Mouse (Mus musculus) limb, embryonic 15.5 days (tissue): ENCODE results near the gene Ranbp1. TPM values are rescaled to one million over a fixed set of nuclear protein-coding genes. Genes with fewer than 3 reads are reported as not detected.
"Not testable (repeated sequence)": the region's sequence is repeated elsewhere in the genome, so short reads cannot be mapped to it uniquely, and the experiment has no call there.

Source experiments
- ATAC-seq: fragments of 200-750 bp; cut with Nextera tagmentation; 2 replicates; pipeline ENCODE4 v1.8.0; 2017; ENCODE audit warnings: low read depth, moderate TSS enrichment; ENCODE audit not compliant: insufficient number of reproducible peaks, low FRiP score, low TSS enrichment
- H3K27ac ChIP-seq: fragments of 300-500 bp; sonication (generic); 2 replicates; pipeline ENCODE4 v1.5.1; 2015; ENCODE audit warnings: moderate library complexity, mild to moderate bottlenecking, inconsistent platforms
- H3K27me3 ChIP-seq: fragments of 300-500 bp; sonication (generic); 2 replicates; pipeline ENCODE4 v1.6.1; 2015; ENCODE audit warnings: inconsistent platforms
- H3K36me3 ChIP-seq: fragments of 300-500 bp; sonication (generic); 2 replicates; pipeline ENCODE4 v1.6.1; 2015; ENCODE audit warnings: inconsistent platforms
- H3K4me1 ChIP-seq: fragments of 300-500 bp; sonication (generic); 2 replicates; pipeline ENCODE4 v1.6.1; 2015; ENCODE audit warnings: inconsistent platforms
- H3K4me2 ChIP-seq: fragments of 300-500 bp; sonication (generic); 2 replicates; pipeline ENCODE4 v1.6.1; 2015; ENCODE audit warnings: mild to moderate bottlenecking, inconsistent platforms
- H3K4me3 ChIP-seq: fragments of 300-500 bp; sonication (generic); 2 replicates; pipeline ENCODE4 v1.5.1; 2015; ENCODE audit warnings: mild to moderate bottlenecking, inconsistent platforms
- H3K9ac ChIP-seq: fragments of 300-500 bp; sonication (generic); 2 replicates; pipeline ENCODE4 v1.6.1; 2015; ENCODE audit warnings: inconsistent platforms
- H3K9me3 ChIP-seq: fragments of 300-500 bp; sonication (generic); 2 replicates; pipeline ENCODE4 v1.6.1; 2016; ENCODE audit warnings: inconsistent platforms
- WGBS: fragments of 180-500 bp; shearing (Covaris S2); methylation state at CpG from one replicate; pipeline ENCODE4 v1.1.7; 2015; 5-methylcytosine and 5-hydroxymethylcytosine counted together
- polyA plus RNA-seq: library from polyadenylated mRNA; unstranded; fragments of >200 nt; fragmentation: Nextera tagmentation; extraction: Ambion mirVana; gene quantifications from 2 replicates; pipeline ENCODE4 v1.2.1, GENCODE M21; 2015

Gene Ranbp1
- 431 and 446 TPM in 2 replicates for polyA plus RNA-seq

GRCm38 (mm10) chr16:18248433-18249363 is at the start of gene Ranbp1, which contains the start of gene Trmt2a:
Gene Ranbp1, minus strand, starts transcription at chr16:18248732.
Gene Trmt2a, plus strand, starts transcription at chr16:18248679.
- Histone ChIP-seq H3K27ac (peak within 1 kb of the TSS; percentile 96), H3K4me1 (peaks cover 38% of the 10 kb centered on the region), H3K9me3 (no peaks in the 10 kb centered on the region), H3K9ac (peak within 1 kb of the TSS; percentile 88), H3K36me3 (peaks cover 64% of the 10 kb centered on the region), H3K4me3 (peak within 1 kb of the TSS; percentile 98), H3K27me3 (no peaks in the 10 kb centered on the region), H3K4me2 (peak within 1 kb of the TSS; percentile 70)
- WGBS = under 1% methylated on average over 99 of the region's 102 CpGs
- ATAC-seq = peak; percentile 92

DNA sequence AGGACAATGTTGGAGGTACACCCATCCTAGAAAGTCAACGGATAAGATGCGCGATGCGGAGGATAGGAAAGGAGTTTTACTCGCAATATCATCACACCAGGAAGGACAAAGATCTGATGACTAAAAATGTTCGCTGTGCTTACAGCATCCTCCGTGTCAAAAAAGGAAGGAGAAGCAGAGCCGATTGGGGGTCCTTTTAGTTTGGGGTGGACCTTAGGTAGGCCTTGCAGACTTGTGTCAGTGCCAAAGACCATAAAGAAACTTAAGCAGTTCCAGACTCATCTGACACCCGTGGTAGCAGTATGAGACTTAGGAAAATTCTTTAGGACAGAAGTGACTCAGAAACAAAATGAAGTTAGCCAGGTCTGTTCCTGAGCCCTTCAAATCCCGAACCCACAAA is 41.1 kb upstream of the Ranbp1 start:
- H3K27ac ChIP-seq = peak overlapping the region; percentile 82
- 1% methylated on average over 10 of the region's 10 CpGs for WGBS
- H3K27me3 ChIP-seq, H3K9ac ChIP-seq, ATAC-seq, H3K9me3 ChIP-seq: not testable (repeated sequence)
- H3K4me1 ChIP-seq = peaks cover 25% of the 10 kb centered on the region
- H3K4me3 ChIP-seq = peak overlapping the region; percentile 83
- H3K36me3 ChIP-seq = peaks cover 10% of the 10 kb centered on the region
- H3K4me2 ChIP-seq = peak overlapping the region; percentile 32

DNA sequence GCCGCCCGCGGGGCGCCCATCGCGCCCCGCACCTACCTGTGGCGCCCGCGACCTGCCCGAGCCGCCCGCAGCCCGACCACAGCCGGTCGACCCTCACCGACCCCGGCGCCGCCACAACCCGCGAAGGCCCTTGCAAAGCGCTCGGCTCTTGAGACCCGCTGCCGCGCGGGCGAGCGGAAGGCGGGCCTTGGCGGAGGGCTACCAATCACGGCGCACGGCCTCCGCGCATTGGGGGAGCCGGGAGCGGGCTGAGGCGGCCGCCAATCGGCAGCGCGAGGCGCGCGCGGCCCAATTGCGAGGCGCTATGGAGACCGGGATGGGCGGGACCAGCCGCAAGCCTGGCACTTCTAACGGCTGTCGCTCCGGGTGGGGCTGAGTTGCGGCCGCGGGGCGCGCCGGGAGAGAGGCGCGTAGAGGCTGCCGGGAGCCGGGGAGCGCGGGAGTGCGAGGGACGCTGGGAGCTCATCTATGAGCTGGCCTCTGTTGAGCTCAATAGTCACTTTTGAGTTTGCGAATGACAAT is 40.6 kb upstream of the Ranbp1 start, which contains the start of gene Dgcr8:
Dgcr8 (minus strand) TSS at position 180 of the 522 bp plus-strand sequence.
- peak within 1 kb of the TSS; percentile 95 for H3K9ac ChIP-seq
- H3K27ac ChIP-seq = peak within 1 kb of the TSS; percentile 94
- WGBS = under 1% methylated on average over 70 of the region's 71 CpGs
- no peaks in the 10 kb centered on the region for H3K27me3 ChIP-seq
- H3K4me2 ChIP-seq = peak within 1 kb of the TSS; percentile 78
- ATAC-seq = peak; percentile 99
- H3K9me3 ChIP-seq = no peaks in the 10 kb centered on the region
- H3K4me3 ChIP-seq = peak within 1 kb of the TSS; percentile 83
- H3K4me1 ChIP-seq = peaks cover 25% of the 10 kb centered on the region
- H3K36me3 ChIP-seq = peaks cover 14% of the 10 kb centered on the region

DNA sequence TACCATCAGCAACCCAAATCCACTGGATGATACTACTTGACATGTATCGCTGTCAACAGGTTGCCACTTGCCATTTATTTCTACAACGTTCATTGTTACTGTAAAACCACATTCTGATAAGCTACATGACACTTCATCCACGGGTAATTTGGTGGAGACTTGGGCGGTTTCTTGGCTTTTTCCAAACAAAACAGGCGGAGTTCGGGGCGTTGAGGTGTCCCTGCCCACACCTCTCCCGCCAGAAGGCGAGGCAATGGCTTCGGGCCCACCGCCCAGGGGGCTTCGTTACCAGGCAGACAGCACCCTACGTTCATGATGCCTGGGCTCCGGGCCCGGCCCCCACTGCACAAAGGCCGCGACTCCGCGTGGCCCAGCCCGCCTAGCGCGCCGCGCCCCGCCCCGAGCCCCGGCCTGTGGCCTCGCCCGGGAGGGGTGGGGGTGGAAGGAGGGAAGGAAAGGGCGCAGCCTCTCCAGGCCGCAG is 40.1 kb upstream of the Ranbp1 start:
- Histone ChIP-seq H3K27me3 (no peaks in the 10 kb centered on the region), H3K9me3 (no peaks in the 10 kb centered on the region), H3K4me1 (peaks cover 25% of the 10 kb centered on the region), H3K4me3 (peak overlapping the region; percentile 83), H3K27ac (peak overlapping the region; percentile 94), H3K9ac (peak overlapping the region; percentile 95), H3K36me3 (peaks cover 19% of the 10 kb centered on the region), H3K4me2 (peak overlapping the region; percentile 78)
- ATAC-seq = peak; percentile 84
- 2% methylated on average over 30 of the region's 31 CpGs for WGBS

DNA sequence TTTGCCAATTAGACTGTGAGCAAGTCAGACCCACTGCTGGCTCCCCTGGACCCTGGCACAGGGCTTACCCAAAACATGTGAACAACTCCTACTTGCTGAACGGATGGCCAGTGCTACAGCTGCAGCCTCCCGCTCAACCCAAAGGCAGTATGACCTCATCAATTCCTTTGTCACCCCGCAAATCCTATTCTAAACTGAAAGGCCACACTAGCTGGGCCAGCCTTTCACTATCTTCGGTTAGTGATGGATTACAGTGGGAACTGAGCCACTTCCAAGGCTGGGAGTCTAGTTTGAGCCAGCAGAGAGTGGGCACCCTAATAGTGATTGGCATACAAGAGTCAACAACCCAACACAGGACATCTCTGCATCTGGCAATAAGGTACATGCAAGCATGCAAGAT is 39.6 kb upstream of the Ranbp1 start:
- peak overlapping the region; percentile 83 for H3K4me3 ChIP-seq
- peaks cover 24% of the 10 kb centered on the region for H3K36me3 ChIP-seq
- no peaks in the 10 kb centered on the region for H3K9me3 ChIP-seq
- H3K9ac ChIP-seq = peak overlapping the region; percentile 95
- peak overlapping the region; percentile 78 for H3K4me2 ChIP-seq
- H3K27ac ChIP-seq = peak overlapping the region; percentile 94
- 0% methylated on average over 4 of the region's 4 CpGs for WGBS
- no peak for ATAC-seq
- peaks cover 25% of the 10 kb centered on the region for H3K4me1 ChIP-seq
- H3K27me3 ChIP-seq = no peaks in the 10 kb centered on the region

GRCm38 (mm10) chr16:18275166-18275565 is 26.6 kb upstream of the Ranbp1 start:
- H3K4me1 ChIP-seq = no peaks in the 10 kb centered on the region
- H3K36me3 ChIP-seq = peaks cover 91% of the 10 kb centered on the region
- no peak for ATAC-seq
- H3K27me3 ChIP-seq = no peaks in the 10 kb centered on the region
- no peak overlapping the region for H3K9ac ChIP-seq
- 77% methylated on average over 2 of the region's 2 CpGs for whole genome bisulfite sequencing
- no peaks in the 10 kb centered on the region for H3K9me3 ChIP-seq
- H3K27ac ChIP-seq = no peak overlapping the region
- no peak overlapping the region for H3K4me3 ChIP-seq
- no peak overlapping the region for H3K4me2 ChIP-seq

DNA sequence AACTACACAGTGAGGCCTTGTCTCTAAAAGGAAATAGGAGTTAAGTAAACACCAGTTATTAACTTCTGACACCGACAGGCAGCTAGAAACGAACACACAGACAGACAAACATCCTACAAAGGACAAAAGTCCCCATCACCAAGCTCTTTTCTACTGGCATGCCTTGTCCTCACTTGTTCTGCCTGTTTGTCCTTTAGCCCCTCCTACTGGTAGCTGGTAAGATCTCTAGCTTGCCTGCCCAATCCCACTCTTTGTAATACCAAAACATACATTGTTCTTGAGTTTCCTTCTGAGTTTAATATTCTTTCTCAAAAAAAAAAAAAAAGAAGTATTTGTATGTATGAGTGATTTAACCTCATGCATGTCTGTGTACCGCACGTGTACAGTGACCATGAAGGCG is 19.6 kb upstream of the Ranbp1 start:
- no peak for ATAC-seq
- 91% methylated on average over 5 of the region's 5 CpGs for WGBS
- H3K36me3 ChIP-seq = peaks cover 84% of the 10 kb centered on the region
- no peak overlapping the region for H3K4me2 ChIP-seq
- H3K27me3 ChIP-seq = no peaks in the 10 kb centered on the region
- H3K4me3 ChIP-seq = no peak overlapping the region
- no peak overlapping the region for H3K9ac ChIP-seq
- no peaks in the 10 kb centered on the region for H3K4me1 ChIP-seq
- no peak overlapping the region for H3K27ac ChIP-seq
- H3K9me3 ChIP-seq = no peaks in the 10 kb centered on the region

DNA sequence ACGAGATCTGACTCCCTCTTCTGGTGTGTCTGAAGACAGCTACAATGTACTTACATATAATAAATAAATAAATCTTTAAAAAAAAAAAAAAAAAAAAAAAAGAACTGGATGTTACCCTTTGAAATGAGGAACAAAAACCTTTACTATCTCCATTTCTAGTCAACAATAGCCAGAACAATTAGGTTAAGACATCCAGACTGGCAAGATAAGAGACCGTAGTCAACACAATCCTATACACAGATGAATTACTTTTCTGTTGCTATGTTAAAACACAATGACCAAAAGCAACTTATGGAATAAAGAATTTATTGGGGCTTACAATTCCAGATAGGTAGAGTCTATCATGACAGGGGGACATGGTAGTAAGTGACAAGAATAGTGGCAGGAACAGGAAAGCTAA is 16.5 kb upstream of the Ranbp1 start:
- 78% methylated on average over 2 of the region's 2 CpGs for WGBS
- no peak overlapping the region for H3K4me3 ChIP-seq
- H3K27ac ChIP-seq = no peak overlapping the region
- H3K9ac ChIP-seq = no peak overlapping the region
- peaks cover 80% of the 10 kb centered on the region for H3K36me3 ChIP-seq
- no peaks in the 10 kb centered on the region for H3K9me3 ChIP-seq
- no peaks in the 10 kb centered on the region for H3K4me1 ChIP-seq
- no peaks in the 10 kb centered on the region for H3K27me3 ChIP-seq
- H3K4me2 ChIP-seq = no peak overlapping the region
- no peak for ATAC-seq

GRCm38 (mm10) chr16:18258221-18258620 is 9.7 kb upstream of the Ranbp1 start, which contains the start of gene Gm49776:
Gene Gm49776, minus strand, starts transcription at chr16:18258321.
- Histone ChIP-seq H3K27me3 (no peaks in the 10 kb centered on the region), H3K36me3 (peaks cover 91% of the 10 kb centered on the region), H3K4me2 (no peak within 1 kb of the TSS), H3K4me3 (no peak within 1 kb of the TSS), H3K9me3 (no peaks in the 10 kb centered on the region), H3K9ac (no peak within 1 kb of the TSS), H3K4me1 (no peaks in the 10 kb centered on the region), H3K27ac (no peak within 1 kb of the TSS)
- WGBS = 90% methylated on average over 2 of the region's 2 CpGs
- ATAC-seq = no peak

- peaks cover 80% of the 10 kb centered on the region for H3K36me3 ChIP-seq
- ATAC-seq = no peak
- H3K4me2 ChIP-seq = no peak overlapping the region
- WGBS = 86% methylated on average over 1 of the region's 1 CpGs
- H3K27ac ChIP-seq = no peak overlapping the region
- H3K9ac ChIP-seq = no peak overlapping the region
- H3K4me1 ChIP-seq = peaks cover 29% of the 10 kb centered on the region
- no peaks in the 10 kb centered on the region for H3K9me3 ChIP-seq
- H3K4me3 ChIP-seq = no peak overlapping the region
- H3K27me3 ChIP-seq = no peaks in the 10 kb centered on the region
Measured at GRCm38 (mm10) chr16:18253866-18254265, 5.3 kb upstream of the Ranbp1 start.

DNA sequence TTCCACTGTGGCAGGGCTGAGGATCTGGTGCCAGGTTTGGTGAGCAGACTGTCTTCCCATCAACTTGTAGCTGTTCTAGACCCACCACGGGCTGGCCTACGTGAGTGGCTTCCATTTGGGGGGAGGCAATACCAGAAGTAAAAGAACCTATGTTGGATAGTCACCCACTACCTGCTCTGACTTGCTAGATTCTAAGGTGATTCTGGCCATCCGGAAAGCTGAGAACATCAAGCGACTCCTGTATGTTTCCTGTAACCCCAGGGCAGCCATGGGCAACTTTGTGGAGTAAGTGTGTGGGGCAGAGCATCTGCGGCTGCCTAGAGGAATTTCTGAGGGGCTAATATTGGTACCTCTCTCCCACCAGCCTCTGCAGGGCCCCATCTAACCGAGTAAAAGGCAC is 4.2 kb upstream of the Ranbp1 start:
- H3K27me3 ChIP-seq = no peaks in the 10 kb centered on the region
- no peaks in the 10 kb centered on the region for H3K9me3 ChIP-seq
- H3K36me3 ChIP-seq = peaks cover 69% of the 10 kb centered on the region
- 74% methylated on average over 6 of the region's 6 CpGs for WGBS
- no peak overlapping the region for H3K27ac ChIP-seq
- no peak overlapping the region for H3K9ac ChIP-seq
- H3K4me3 ChIP-seq = no peak overlapping the region
- H3K4me1 ChIP-seq = peaks cover 29% of the 10 kb centered on the region
- no peak for ATAC-seq
- no peak overlapping the region for H3K4me2 ChIP-seq
